Mouse (Mus musculus) liver, embryonic 14.5 days (tissue): ENCODE data around the gene Ak2. TPM values are rescaled to one million over a fixed set of nuclear protein-coding genes. Genes with fewer than 3 reads are reported as not detected.

Experiments
- ATAC-seq: fragments of 200-750 bp; cut with Nextera tagmentation; 2 replicates; pipeline ENCODE4 v1.8.0; 2017; ENCODE audit warnings: moderate number of reproducible peaks, mild to moderate bottlenecking, moderate library complexity; ENCODE audit not compliant: insufficient read depth
- DNase-seq, 3 experiments: peaks; one replicate each; pipeline ENCODE4 v3.0.0-alpha.2; 2012 to 2013; ENCODE audit warnings: low read depth in 3 of 3, low spot score in 3 of 3
- H3K27ac ChIP-seq: fragments of 300-500 bp; sonication (generic); 2 replicates; pipeline ENCODE4 v1.5.1; 2014; ENCODE audit warnings: moderate library complexity, mild to moderate bottlenecking, control low read depth, inconsistent platforms
- H3K27me3 ChIP-seq: fragments of 300-500 bp; sonication (generic); 2 replicates; pipeline ENCODE4 v1.6.1; 2014; ENCODE audit warnings: mild to moderate bottlenecking, low read length, moderate library complexity; ENCODE audit not compliant: control insufficient read depth, insufficient read depth
- H3K36me3 ChIP-seq: fragments of 300-500 bp; sonication (generic); replicated peaks from 2 replicates; pipeline ENCODE4 v1.6.1; 2014; ENCODE audit warnings: low read depth; ENCODE audit not compliant: control insufficient read depth, insufficient read depth
- H3K4me1 ChIP-seq, 2 experiments: fragments of 200-500 bp in 1 of 2; fragments of 300-500 bp in 1 of 2; sonication (generic) in 1 of 2; replicated peaks; 2 replicates each; pipeline ENCODE4 v1.6.1; 2012 to 2014; ENCODE audit warnings: antibody characterized with exemption in 1 of 2, inconsistent platforms in 1 of 2, low read length in 1 of 2; ENCODE audit not compliant: control insufficient read depth in 2 of 2, insufficient read depth in 2 of 2
- H3K4me2 ChIP-seq: fragments of 300-500 bp; sonication (generic); 2 replicates; pipeline ENCODE4 v1.6.1; 2014; ENCODE audit warnings: low read depth, mild to moderate bottlenecking, control low read depth, moderate library complexity
- H3K4me3 ChIP-seq, 2 experiments: fragments of 200-500 bp in 1 of 2; fragments of 300-500 bp in 1 of 2; sonication (generic) in 1 of 2; 2 replicates each; pipeline ENCODE4 v1.5.1; 2012 to 2014; ENCODE audit warnings: low read depth in 2 of 2, low read length in 2 of 2, mild to moderate bottlenecking in 2 of 2, control low read depth in 1 of 2, inconsistent platforms in 1 of 2, moderate library complexity in 1 of 2; ENCODE audit not compliant: insufficient read depth in 1 of 2
- H3K9ac ChIP-seq: fragments of 300-500 bp; sonication (generic); replicated peaks from 2 replicates; pipeline ENCODE4 v1.6.1; 2014; ENCODE audit warnings: mild to moderate bottlenecking, control low read depth, moderate library complexity
- H3K9me3 ChIP-seq: fragments of 300-500 bp; sonication (generic); 2 replicates; pipeline ENCODE4 v1.6.1; 2016; ENCODE audit warnings: low read length, mixed read lengths; ENCODE audit not compliant: control insufficient read depth
- CTCF ChIP-seq: IDR thresholded peaks from 2 replicates; pipeline ENCODE4 v1.5.1; 2016; ENCODE audit warnings: antibody characterized with exemption, low read depth, control low read depth
- EP300 ChIP-seq: IDR thresholded peaks from 2 replicates; pipeline ENCODE4 v1.6.1; 2016; ENCODE audit warnings: antibody characterized with exemption, low read depth
- WGBS: fragments of 180-500 bp; shearing (Covaris S2); extraction: QIAGEN DNeasy Blood & Tissue Kit; methylation state at CpG from one replicate; pipeline ENCODE4 v1.1.7; 2014; ENCODE audit not compliant: insufficient replicate concordance; 5-methylcytosine and 5-hydroxymethylcytosine counted together
- polyA plus RNA-seq, 2 experiments: library from polyadenylated mRNA; depleted of rRNA in 1 of 2; stranded (reverse) in 1 of 2; unstranded in 1 of 2; fragments of >200 nt; fragmentation: Nextera tagmentation in 1 of 2; extraction: Ambion mirVana in 1 of 2; gene quantifications; 2 replicates each; pipeline versions ENCODE4 v1.2.1 to v1.2.3; 2012 to 2014

Gene Ak2
- polyA plus RNA-seq, 2 experiments = 68.3 to 94.0 TPM

GRCm38 (mm10) chr4:129016329-129016728 lies 24.6 kb downstream of the Ak2 start:
- DNase-seq = no peak
- Histone ChIP-seq H3K27me3 (no peaks in the 10 kb centered on the region; the same call in 1 of the 2 replicates), H3K4me1 (no peaks in the 10 kb centered on the region), H3K27ac (no peak overlapping the region), H3K4me2 (no peak overlapping the region), H3K9ac (no peak overlapping the region), H3K9me3 (no peaks in the 10 kb centered on the region), H3K4me3 (no peak overlapping the region), H3K36me3 (no peaks in the 10 kb centered on the region)
- no peak for TF ChIP-seq EP300
- no peak for TF ChIP-seq CTCF
- no peak for ATAC-seq
- 29% methylated on average over 4 of the region's 4 CpGs for WGBS

DNA sequence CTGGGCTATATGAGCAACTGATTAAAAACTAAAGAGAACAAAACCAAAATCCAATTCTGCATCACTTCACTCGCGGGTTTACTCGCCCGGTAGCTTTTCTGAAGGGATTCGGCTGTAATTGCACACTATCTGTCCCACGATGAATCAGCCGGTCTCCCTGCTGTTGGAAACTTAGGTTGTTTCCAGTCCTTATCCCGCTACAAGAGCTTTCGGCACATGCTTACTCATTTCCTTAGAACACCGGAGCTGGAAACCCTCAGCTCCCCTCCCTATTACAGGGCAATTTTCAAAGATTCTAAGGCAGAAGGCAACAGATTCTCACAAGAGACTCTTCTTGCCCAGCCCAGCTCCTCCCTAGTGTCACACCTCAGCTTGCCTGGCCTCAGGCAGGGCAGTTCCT lies 25.4 kb downstream of the Ak2 start:
- Histone ChIP-seq H3K36me3 (no peaks in the 10 kb centered on the region), H3K9me3 (no peaks in the 10 kb centered on the region), H3K4me2 (no peak overlapping the region), H3K27ac (no peak overlapping the region), H3K4me3 (no peak overlapping the region), H3K9ac (no peak overlapping the region), H3K27me3 (no peaks in the 10 kb centered on the region; the same call in 1 of the 2 replicates), H3K4me1 (no peaks in the 10 kb centered on the region)
- no peak for ATAC-seq
- DNase-seq = no peak
- TF ChIP-seq CTCF (no peak), EP300 (no peak)
- WGBS = 48% methylated on average over 10 of the region's 10 CpGs

DNA sequence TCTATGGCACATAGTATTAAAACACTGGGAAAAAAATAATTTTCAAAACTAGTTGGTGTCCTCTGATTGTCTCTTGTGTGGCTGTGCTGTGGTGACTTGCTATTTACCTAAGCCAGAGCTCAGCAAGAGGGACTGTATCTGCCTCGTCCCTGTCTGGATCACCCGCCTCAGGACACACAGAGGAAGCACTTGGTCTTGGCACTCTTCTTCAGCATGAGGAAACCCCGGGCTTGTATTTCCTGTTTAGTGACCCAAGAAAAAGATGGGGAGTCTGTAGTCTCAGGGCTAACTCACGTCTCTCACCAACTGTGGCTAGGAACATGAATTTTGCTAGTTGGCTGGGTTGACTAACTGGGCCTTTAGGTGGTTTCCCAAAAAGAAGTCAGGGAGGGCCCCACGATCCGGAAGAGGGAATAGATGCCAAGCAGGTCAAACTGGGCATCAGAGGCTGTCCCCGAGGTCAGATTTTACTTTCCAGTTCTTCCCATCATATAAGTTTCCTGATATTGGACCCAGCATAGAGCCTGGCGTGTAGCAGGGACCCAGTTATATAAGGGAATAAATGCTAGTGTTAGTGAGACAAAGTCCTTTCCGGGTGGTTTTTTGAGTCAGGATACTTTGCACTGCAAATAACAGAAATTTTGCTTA lies 27.2 kb downstream of the Ak2 start:
- no peak overlapping the region for H3K4me2 ChIP-seq
- H3K27ac ChIP-seq = no peak overlapping the region
- H3K9ac ChIP-seq = no peak overlapping the region
- WGBS = 47% methylated on average over 9 of the region's 9 CpGs
- DNase-seq = no peak
- no peaks in the 10 kb centered on the region for H3K36me3 ChIP-seq
- H3K27me3 ChIP-seq = no peaks in the 10 kb centered on the region; the same call in 1 of the 2 replicates
- H3K9me3 ChIP-seq = no peaks in the 10 kb centered on the region
- TF ChIP-seq CTCF (no peak), EP300 (no peak)
- no peak for ATAC-seq
- no peaks in the 10 kb centered on the region for H3K4me1 ChIP-seq
- H3K4me3 ChIP-seq = no peak overlapping the region

- no peak for ATAC-seq
- no peak overlapping the region for H3K27ac ChIP-seq
- 67% methylated on average over 9 of the region's 9 CpGs for WGBS
- H3K4me3 ChIP-seq = no peak overlapping the region
- H3K36me3 ChIP-seq = no peaks in the 10 kb centered on the region
- no peak overlapping the region for H3K9ac ChIP-seq
- H3K4me1 ChIP-seq = peaks cover 3 to 4% of the 10 kb centered on the region in 2 experiments; a peak in 2 of 4 replicates
- TF ChIP-seq CTCF = no peak
- TF ChIP-seq EP300 = no peak
- no peak for DNase-seq
- no peaks in the 10 kb centered on the region; the same call in 1 of the 2 replicates for H3K27me3 ChIP-seq
- H3K4me2 ChIP-seq = no peak overlapping the region
- no peaks in the 10 kb centered on the region for H3K9me3 ChIP-seq
Observed at GRCm38 (mm10) chr4:129019788-129020187, 28.0 kb downstream of the Ak2 start.

GRCm38 (mm10) chr4:129020454-129020853 lies 28.7 kb downstream of the Ak2 start:
- Histone ChIP-seq H3K27me3 (no peaks in the 10 kb centered on the region; the same call in 1 of the 2 replicates), H3K4me1 (peaks cover 3 to 7% of the 10 kb centered on the region in 2 experiments; a peak in 2 of 4 replicates), H3K4me3 (no peak overlapping the region), H3K27ac (no peak overlapping the region), H3K9me3 (no peaks in the 10 kb centered on the region), H3K4me2 (no peak overlapping the region), H3K36me3 (no peaks in the 10 kb centered on the region), H3K9ac (no peak overlapping the region)
- WGBS = 59% methylated on average over 6 of the region's 6 CpGs
- ATAC-seq = no peak
- TF ChIP-seq CTCF (no peak), EP300 (no peak)
- DNase-seq = no peak
